Mouse (Mus musculus) layer of hippocampus, postnatal 36 days (tissue): ENCODE measurements at regions not wholly inside any gene's neighbourhood (a gene's known extent, or its start where the extent isn't known, plus 50 kb on each side); places are given as distances from the start of the nearest gene placed in this dataset.

Experiments
- DNase-seq, 2 experiments: peaks; one replicate each; pipeline ENCODE4 v3.0.0; 2022

- no peak for DNase-seq
These were observed 458.7 kb downstream of the Tmem135 start for GRCm38 (mm10) chr7:88945338-88945737.

GRCm38 (mm10) chr7:88944936-88945335 is 459.1 kb downstream of the Tmem135 start:
- DNase-seq: no peak

- DNase-seq: no peak
These were observed 462.6 kb downstream of the Tmem135 start for GRCm38 (mm10) chr7:88941246-88941910.

- DNase-seq: no peak
These were observed 463.8 kb downstream of the Tmem135 start for GRCm38 (mm10) chr7:88940196-88940595.

- no peak for DNase-seq
These were observed 475.7 kb downstream of the Tmem135 start for GRCm38 (mm10) chr7:88928245-88928795.
